Mouse (Mus musculus) layer of hippocampus, adult 9-11 months (tissue): ENCODE results near the gene Kif14.

Source experiments
- DNase-seq: peaks from one replicate; pipeline ENCODE4 v3.0.0; 2022

Kif14 gene

GRCm38 (mm10) chr1:136466143-136466811 is at the start of gene Kif14:
Gene Kif14, plus strand, starts transcription at chr1:136466343.
- DNase-seq, result peak; percentile 92

- DNase-seq, result peak; percentile 30
Observed at GRCm38 (mm10) chr1:136418393-136418792, 47.8 kb upstream of the Kif14 start.

- no peak for DNase-seq
Observed at GRCm38 (mm10) chr1:136427166-136427969, 38.8 kb upstream of the Kif14 start.

GRCm38 (mm10) chr1:136428981-136429380 is 37.2 kb upstream of the Kif14 start:
- DNase-seq, result no peak

GRCm38 (mm10) chr1:136430126-136430818 is 35.9 kb upstream of the Kif14 start:
- no peak for DNase-seq

- DNase-seq, result no peak
Observed at GRCm38 (mm10) chr1:136440741-136441140, 25.4 kb upstream of the Kif14 start.

- no peak for DNase-seq
Observed at GRCm38 (mm10) chr1:136442809-136443208, 23.3 kb upstream of the Kif14 start.

GRCm38 (mm10) chr1:136444555-136445255 is 21.4 kb upstream of the Kif14 start:
- DNase-seq, result no peak

GRCm38 (mm10) chr1:136446933-136447332 is 19.2 kb upstream of the Kif14 start:
- DNase-seq, result no peak

- no peak for DNase-seq
Observed at GRCm38 (mm10) chr1:136447338-136447737, 18.8 kb upstream of the Kif14 start.

- DNase-seq, result no peak
Observed at GRCm38 (mm10) chr1:136449541-136449940, 16.6 kb upstream of the Kif14 start.

GRCm38 (mm10) chr1:136450206-136450605 is 15.9 kb upstream of the Kif14 start:
- no peak for DNase-seq

- no peak for DNase-seq
Observed at GRCm38 (mm10) chr1:136452421-136452820, 13.7 kb upstream of the Kif14 start.

GRCm38 (mm10) chr1:136455756-136456585 is 10.2 kb upstream of the Kif14 start:
- DNase-seq, result peak; percentile 50

- DNase-seq, result no peak
Observed at GRCm38 (mm10) chr1:136456741-136457140, 9.4 kb upstream of the Kif14 start.

- no peak for DNase-seq
Observed at GRCm38 (mm10) chr1:136457403-136457802, 8.7 kb upstream of the Kif14 start.

GRCm38 (mm10) chr1:136458691-136459245 is 7.4 kb upstream of the Kif14 start:
- no peak for DNase-seq

- no peak for DNase-seq
Observed at GRCm38 (mm10) chr1:136462443-136462842, 3.7 kb upstream of the Kif14 start.

- DNase-seq, result no peak
Observed at GRCm38 (mm10) chr1:136465168-136465567, 975 bp upstream of the Kif14 start.

- DNase-seq, result no peak
Observed at GRCm38 (mm10) chr1:136469408-136469807, 3.3 kb downstream of the Kif14 start.

GRCm38 (mm10) chr1:136470471-136470870 is 4.3 kb downstream of the Kif14 start:
- DNase-seq, result peak; percentile 20

- no peak for DNase-seq
Observed at GRCm38 (mm10) chr1:136491681-136492080, 25.5 kb downstream of the Kif14 start.
